In the genomic region with DNA sequence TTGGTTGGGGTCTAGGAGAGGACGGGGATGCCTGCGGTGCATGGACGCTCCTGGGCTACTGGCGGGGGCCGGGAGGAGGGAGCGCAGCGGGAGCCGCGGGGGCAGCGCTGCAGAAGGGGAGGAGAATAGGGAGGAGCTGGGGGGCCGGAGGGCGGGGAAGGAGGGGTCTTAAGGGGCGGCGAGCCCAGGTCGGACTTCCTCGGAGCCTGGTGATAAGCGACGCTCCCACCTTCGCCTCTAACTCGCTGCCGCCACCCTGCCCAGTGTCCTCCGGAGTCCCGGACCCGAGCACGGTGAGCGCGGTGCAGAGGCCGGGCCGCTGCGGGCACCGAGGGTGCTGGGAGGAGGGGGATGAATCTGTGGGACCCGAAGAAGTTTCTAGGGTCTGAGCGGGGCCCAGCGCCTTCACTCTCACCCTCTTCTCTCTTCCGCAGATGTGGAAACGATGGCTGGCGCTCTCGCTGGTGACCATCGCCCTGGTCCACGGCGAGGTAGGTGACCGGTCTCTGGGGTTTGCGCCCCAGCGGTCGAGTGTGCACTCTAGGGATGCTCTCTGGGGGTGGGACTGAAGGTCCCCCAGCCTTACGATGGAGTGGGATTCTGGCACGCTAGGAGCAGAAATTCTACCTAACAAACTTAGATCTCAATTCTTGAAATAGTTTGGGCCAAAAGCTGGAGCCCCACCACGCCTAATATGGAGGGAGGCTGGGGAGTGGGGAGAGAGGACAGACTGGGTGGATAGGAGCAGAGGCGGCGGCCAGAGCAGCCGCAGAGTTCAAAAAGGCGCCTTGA, we compare ENCODE assay signal across 7 mouse cellular contexts. TPM values are rescaled to one million over a fixed set of nuclear protein-coding genes. Genes with fewer than 3 reads are reported as not detected.
DNase-seq lines count a peak whose midpoint lies in the region; ATAC-seq and TF ChIP-seq lines count a peak whose summit lies in the region.

A gene (plus strand): TSS at position 14 of the 792 bp plus-strand sequence.

- no peak for TF ChIP-seq CTCF in Patski (IDR thresholded peaks at IDR 0.05)
- no peak for TF ChIP-seq CTCF in bone marrow macrophage, adult 2 months (IDR thresholded peaks at IDR 0.05; ENCODE audit: low read depth, low read length)
- no peak for TF ChIP-seq CTCF in heart, postnatal 0 days (IDR thresholded peaks at IDR 0.05; ENCODE audit: low read depth)

- H3K9ac ChIP-seq in forebrain, embryonic 14.5 days (ENCODE audit: low read length): peak within 1 kb of the TSS; percentile 76
- H3K9ac ChIP-seq in heart, postnatal 0 days (replicated peaks; ENCODE audit: low read depth, low read length): peak within 1 kb of the TSS; percentile 88

- ATAC-seq in Patski: peak; percentile 67
- peak; percentile 86 for ATAC-seq in forebrain, embryonic 14.5 days
- ATAC-seq in heart, postnatal 0 days (ENCODE audit: insufficient read depth, low read depth): peak; percentile 78

- in situ Hi-C loops in Patski (cut with MboI; ENCODE audit: low pct_unique_long_range_greater_than_20kb): no loop called here

- H3K4me3 ChIP-seq in bone marrow macrophage, adult 2 months (ENCODE audit: insufficient read depth, low read length): peak within 1 kb of the TSS; percentile 50
- peak within 1 kb of the TSS; percentile 74 for H3K4me3 ChIP-seq in forebrain, embryonic 14.5 days (ENCODE audit: low read depth, low read length)
- peak within 1 kb of the TSS; percentile 74 for H3K4me3 ChIP-seq in heart, postnatal 0 days (ENCODE audit: low read depth, low read length)

- TF ChIP-seq POLR2A in bone marrow macrophage, adult 2 months (IDR thresholded peaks at IDR 0.05; ENCODE audit: borderline replicate concordance, low read depth, low read length): no peak

- CTCF ChIA-PET in Patski (lab: Charles Lee): interaction anchor here (1.5 kb wide), 1 partner anchor 12 kb away, joined by 3 read pairs; no protein-coding TSS in a partner anchor

- no peak within 1 kb of the TSS for H3K27ac ChIP-seq in bone marrow macrophage, adult 2 months (ENCODE audit: insufficient read depth, low read depth, low read length)
- H3K27ac ChIP-seq in forebrain, embryonic 14.5 days (ENCODE audit: low read depth, low read length): no peak within 1 kb of the TSS
- peak within 1 kb of the TSS; percentile 90 for H3K27ac ChIP-seq in heart, postnatal 0 days (ENCODE audit: low read depth)

- H3K9me3 ChIP-seq in forebrain, embryonic 14.5 days (replicated peaks; ENCODE audit: control insufficient read depth, low read length): no peaks in the 10 kb centered on the region
- no peaks in the 10 kb centered on the region for H3K9me3 ChIP-seq in heart, postnatal 0 days (replicated peaks; ENCODE audit: control insufficient read depth, low read length)

- no peaks in the 10 kb centered on the region for H3K4me1 ChIP-seq in bone marrow macrophage, adult 2 months (ENCODE audit: control insufficient read depth, insufficient read depth, low read length)
- H3K4me1 ChIP-seq in forebrain, embryonic 14.5 days (ENCODE audit: control insufficient read depth, insufficient read depth, low read length): peaks cover 4% of the 10 kb centered on the region; the same call in 1 of the 2 replicates
- H3K4me1 ChIP-seq in heart, postnatal 0 days (ENCODE audit: control insufficient read depth, insufficient read depth): peaks cover 19% of the 10 kb centered on the region

- no peaks in the 10 kb centered on the region for H3K27me3 ChIP-seq in Patski
- no peaks in the 10 kb centered on the region for H3K27me3 ChIP-seq in forebrain, embryonic 14.5 days (replicated peaks; ENCODE audit: control insufficient read depth, insufficient read depth, low read length)
- no peaks in the 10 kb centered on the region for H3K27me3 ChIP-seq in heart, postnatal 0 days (ENCODE audit: control insufficient read depth, insufficient read depth, low read length)

- WGBS in forebrain, embryonic 14.5 days: 0% methylated on average over 48 of the region's 52 CpGs
- WGBS in heart, postnatal 0 days: under 1% methylated on average over 48 of the region's 52 CpGs

- H3K4me2 ChIP-seq in forebrain, embryonic 14.5 days (ENCODE audit: low read length): peak within 1 kb of the TSS; percentile 80
- peak within 1 kb of the TSS; percentile 77 for H3K4me2 ChIP-seq in heart, postnatal 0 days (ENCODE audit: low read depth, low read length)

- POLR2A ChIA-PET in Patski (lab: Charles Lee): no interaction called here

- H3K36me3 ChIP-seq in forebrain, embryonic 14.5 days (ENCODE audit: control insufficient read depth, insufficient read depth, low read length): no peaks in the 10 kb centered on the region
- 0 out of 2 replicates have a peak, but pooled peaks cover 5% of the 10 kb centered on the region for H3K36me3 ChIP-seq in heart, postnatal 0 days (replicated peaks; ENCODE audit: control insufficient read depth, insufficient read depth, low read length)

- no peak for TF ChIP-seq EP300 in heart, postnatal 0 days (IDR thresholded peaks at IDR 0.05; ENCODE audit: low read depth)

- no peak for DNase-seq in Patski (ENCODE audit: low read depth, low spot score)
- peak; percentile 61 for DNase-seq in forebrain, embryonic 14.5 days (ENCODE audit: low spot score)
- DNase-seq in heart, postnatal 0 days (ENCODE audit: low spot score): peak; percentile 82
- DNase-seq in layer of hippocampus, postnatal 14 days (ENCODE audit: low spot score in 2 of 2): peak; percentile 32 to 46
- DNase-seq in lung, postnatal 14 days: peak; percentile 58
- peak; percentile 63 to 73 for DNase-seq in right cerebral cortex, postnatal 10 days (ENCODE audit: low spot score in 2 of 2)

RNA-seq across cellular contexts. Expression of the gene that starts here (rescaled TPM):
- polyA plus RNA-seq in Patski (2021): 283 TPM
- polyA plus RNA-seq in bone marrow macrophage, adult 2 months (2012; ENCODE audit: insufficient read depth, insufficient read length, missing spikeins): 3.6 and 3.8 TPM in 2 replicates
- 90.2 and 101 TPM in 2 replicates for polyA plus RNA-seq in forebrain, embryonic 14.5 days (2014; fragmentation: Nextera tagmentation; extraction: Ambion mirVana)
- 289 and 316 TPM in 2 replicates for total RNA-seq in heart, postnatal 0 days (2014; rRNA removed; ENCODE audit: low replicate concordance)
- 271 and 272 TPM in 2 replicates for polyA plus RNA-seq in heart, postnatal 0 days (2015; fragmentation: Nextera tagmentation; extraction: Ambion mirVana)
- 10 to 100 TPM; 49.7 to 58.0 TPM for total RNA-seq in layer of hippocampus, postnatal 14 days (2021)

Comparison
In these comparisons a context has a peak if more than half of its experiments do, and no peak if none do; other contexts are left out.
1. RNA of the gene that starts here (polyA plus RNA-seq): 283 TPM in Patski (single experiment), 271 to 272 TPM in heart, postnatal 0 days and 90.2 to 101 TPM in forebrain, embryonic 14.5 days; 3.6 to 3.8 TPM in bone marrow macrophage, adult 2 months; every median in the first group is over 10 times any median in the second.
2. Peak in every context shown above with its lines, with median percentiles within 50 percentile points of each other: ATAC-seq and H3K4me3 ChIP-seq.